Mouse (Mus musculus) brain, embryonic 14.5 days (tissue): ENCODE results near the gene Rps17.

Experiments used
- CTCF ChIP-seq: fragments of 200-500 bp; IDR thresholded peaks from 2 replicates; pipeline ENCODE4 v1.5.1; 2012; ENCODE audit warnings: inconsistent platforms, mild to moderate bottlenecking, moderate library complexity, borderline replicate concordance; ENCODE audit not compliant: insufficient read depth, insufficient read length; ENCODE audit errors: extremely low read depth
- POLR2A ChIP-seq: fragments of 200-500 bp; IDR thresholded peaks from 2 replicates; pipeline ENCODE4 v1.6.1; 2012; ENCODE audit warnings: mild to moderate bottlenecking, inconsistent platforms, borderline replicate concordance; ENCODE audit not compliant: poor library complexity, insufficient read depth, insufficient read length, severe bottlenecking; ENCODE audit errors: extremely low read depth

- no peak for TF ChIP-seq CTCF
- TF ChIP-seq POLR2A, result no peak
Observed at GRCm38 (mm10) chr7:81319749-81320148, 25.3 kb downstream of the Rps17 start.
